Mouse (Mus musculus): ENCODE measurements around the gene 4833427G06Rik.

The 4833427G06Rik gene

GRCm38 (mm10) chr9:51068202-51068601 is 33.7 kb downstream of the 4833427G06Rik start:
- no peak for DNase-seq (ENCODE audit: low spot score in 2 of 2)

DNA sequence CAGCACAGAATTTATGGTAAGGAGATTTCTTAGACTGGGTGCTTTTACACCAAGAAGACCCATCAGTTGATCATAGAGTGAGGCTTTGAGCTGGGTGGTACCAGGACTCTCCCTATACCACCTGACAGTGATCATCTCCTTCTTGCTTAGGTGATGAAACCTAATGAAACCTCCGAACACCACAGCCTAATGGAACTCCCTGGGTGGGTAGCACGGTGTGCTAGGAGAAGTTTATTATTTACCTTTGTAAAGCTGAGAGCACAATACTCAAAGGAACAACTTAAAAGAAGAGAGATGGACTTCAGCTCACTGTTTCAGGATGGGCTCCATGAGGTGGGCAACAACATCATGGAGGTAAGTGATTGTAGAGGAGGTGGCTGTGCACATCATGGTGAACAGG is 41.3 kb downstream of the 4833427G06Rik start, which contains the start of gene Btg4:
Gene Btg4 (plus strand): TSS at position 301 of the 400 bp plus-strand sequence.
- no peak for DNase-seq (ENCODE audit: low spot score in 2 of 2)

GRCm38 (mm10) chr9:51058951-51059521 is 42.8 kb downstream of the 4833427G06Rik start:
- DNase-seq (ENCODE audit: low spot score in 2 of 2): no peak

- DNase-seq (ENCODE audit: low spot score in 2 of 2): no peak
Observed at GRCm38 (mm10) chr9:51056360-51057324, 45.2 kb downstream of the 4833427G06Rik start.

- no peak for DNase-seq (ENCODE audit: low spot score in 2 of 2)
Observed at GRCm38 (mm10) chr9:51052180-51052579, 49.7 kb downstream of the 4833427G06Rik start.

- DNase-seq (ENCODE audit: low spot score in 2 of 2): no peak
Observed at GRCm38 (mm10) chr9:51042136-51042535, 59.7 kb downstream of the 4833427G06Rik start.

GRCm38 (mm10) chr9:51041491-51041980 is 60.3 kb downstream of the 4833427G06Rik start:
- DNase-seq (ENCODE audit: low spot score in 2 of 2): no peak

- no peak for DNase-seq (ENCODE audit: low spot score in 2 of 2)
Observed at GRCm38 (mm10) chr9:51032785-51033529, 68.9 kb downstream of the 4833427G06Rik start.

DNA sequence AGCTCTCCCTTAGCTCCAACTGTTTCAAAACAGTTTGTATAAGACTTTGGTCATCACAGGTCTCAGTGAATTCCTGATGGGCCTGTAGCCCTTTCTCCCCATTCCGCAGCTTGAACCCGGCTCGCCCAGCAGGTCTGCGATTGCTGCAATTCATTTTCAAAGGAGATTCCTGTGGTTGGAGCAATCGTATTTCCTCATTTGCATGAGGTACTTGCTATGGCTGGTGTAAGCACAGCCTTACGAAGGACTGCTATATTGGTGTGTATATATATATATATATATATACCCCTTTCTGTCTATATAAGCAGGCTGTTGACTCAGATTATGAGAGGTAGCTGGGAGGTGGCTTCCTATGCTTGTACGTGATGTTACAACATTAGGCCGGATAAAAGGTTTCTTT is 69.6 kb downstream of the 4833427G06Rik start:
- DNase-seq (ENCODE audit: low spot score in 2 of 2): no peak

GRCm38 (mm10) chr9:51031603-51032002 is 70.3 kb downstream of the 4833427G06Rik start:
- DNase-seq (ENCODE audit: low spot score in 2 of 2): no peak
